25 mouse cellular contexts compared by ENCODE assay signal in the genomic region with DNA sequence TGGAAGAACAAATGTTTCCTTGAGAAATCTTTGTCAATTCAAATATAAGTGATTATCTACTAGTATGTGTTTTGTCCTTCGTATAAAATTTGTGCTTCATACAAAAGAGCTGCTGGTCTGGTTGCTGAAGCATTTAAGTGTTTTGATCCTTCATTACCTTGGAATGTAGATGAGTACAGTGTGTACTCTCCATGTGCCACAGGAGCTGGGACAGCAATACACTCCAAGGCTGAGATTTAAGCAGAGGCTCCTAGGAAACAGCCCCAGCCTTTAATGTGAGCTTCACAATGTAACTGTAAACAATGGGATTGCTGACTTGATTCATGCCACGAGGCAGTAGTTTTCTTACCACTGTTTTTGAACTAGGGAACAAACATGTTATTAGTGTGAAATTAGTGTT. TPM values are rescaled to one million over a fixed set of nuclear protein-coding genes. Genes with fewer than 3 reads are reported as not detected.
DNase-seq lines count a peak whose midpoint lies in the region; ATAC-seq and TF ChIP-seq lines count a peak whose summit lies in the region.
"Had no signal": no experiment of that assay in that cellular context is flagged by ENCODE, and none has a peak within 500 bp of the region (broad histone marks: within the 10 kb centered on the region; RNA-seq: fewer than 3 reads in every experiment).

No protein-coding gene starts in this region.

- intact Hi-C loops in heart, adult 2 months (cut with DNase I): no loop called here
- intact Hi-C loops in heart, postnatal 25 days (cut with DNase I): no loop called here

- no peak for TF ChIP-seq POLR2A in heart, adult 2 months (IDR thresholded peaks at IDR 0.05; ENCODE audit: insufficient read depth, low read depth, low read length)
- no peak for TF ChIP-seq POLR2A in lung, adult 2 months (IDR thresholded peaks at IDR 0.05; ENCODE audit: borderline replicate concordance, extremely low read depth, low read depth, low read length)

- H3K27me3 ChIP-seq in heart, adult 2 months (ENCODE audit: control insufficient read depth, insufficient read depth, low read length): no peaks in the 10 kb centered on the region
- H3K27me3 ChIP-seq in heart, postnatal 0 days (ENCODE audit: control insufficient read depth, insufficient read depth, low read length): no peaks in the 10 kb centered on the region
- H3K27me3 ChIP-seq: embryonic facial prominence, embryonic 13.5 days; embryonic facial prominence, embryonic 15.5 days; forebrain, embryonic 12.5 days had no signal

- H3K36me3 ChIP-seq in heart, adult 2 months (ENCODE audit: control insufficient read depth, insufficient read depth, low read length): peaks cover 11% of the 10 kb centered on the region
- H3K36me3 ChIP-seq in heart, postnatal 0 days (replicated peaks; ENCODE audit: control insufficient read depth, insufficient read depth, low read length): peaks cover 21% of the 10 kb centered on the region
- H3K36me3 ChIP-seq: forebrain, embryonic 10.5 days; forebrain, embryonic 12.5 days had no signal

- no peaks in the 10 kb centered on the region for H3K9me3 ChIP-seq in heart, postnatal 0 days (replicated peaks; ENCODE audit: control insufficient read depth, low read length)
- H3K9me3 ChIP-seq: embryonic facial prominence, embryonic 13.5 days; embryonic facial prominence, embryonic 15.5 days; forebrain, embryonic 10.5 days; forebrain, embryonic 12.5 days had no signal

- ATAC-seq in heart, postnatal 0 days (ENCODE audit: insufficient read depth, low read depth): no peak
- ATAC-seq: forebrain, embryonic 14.5 days had no signal

- no peak for DNase-seq in heart, adult 2 months
- DNase-seq in heart, adult 8-10 months (ENCODE audit: low spot score): no peak
- DNase-seq in heart, postnatal 0 days (ENCODE audit: low spot score): no peak
- no peak for DNase-seq in heart, postnatal 25 days (ENCODE audit: low spot score)
- peak; percentile 18 for DNase-seq in lung, postnatal 36 days
- no peak for DNase-seq in lung, adult 2 months
- DNase-seq: adrenal gland, adult 2 months; adrenal gland, postnatal 10 days; adrenal gland, postnatal 25 days; cerebellum, adult 11 months; cerebellum, adult 18-20 months; cerebellum, adult 8-10 months; cerebellum, adult 9-11 months; cerebellum, postnatal 14 days; cerebellum, postnatal 36 days; embryo, embryonic 11 days had no signal

- no peak overlapping the region for H3K4me2 ChIP-seq in heart, postnatal 0 days (ENCODE audit: low read depth, low read length)
- H3K4me2 ChIP-seq: embryonic facial prominence, embryonic 13.5 days; embryonic facial prominence, embryonic 15.5 days; forebrain, embryonic 12.5 days had no signal

- TF ChIP-seq CTCF in heart, adult 2 months (IDR thresholded peaks at IDR 0.05): no peak
- TF ChIP-seq CTCF in heart, postnatal 0 days (IDR thresholded peaks at IDR 0.05; ENCODE audit: low read depth): no peak
- no peak for TF ChIP-seq CTCF in lung, adult 2 months (IDR thresholded peaks at IDR 0.05; ENCODE audit: insufficient read depth, low read length)

- no peaks in the 10 kb centered on the region for H3K79me2 ChIP-seq in heart, adult 2 months (replicated peaks; ENCODE audit: control insufficient read depth, insufficient read depth, low read length)

- no peak for TF ChIP-seq EP300 in heart, adult 2 months (IDR thresholded peaks at IDR 0.05; ENCODE audit: insufficient read depth, low read depth, low read length)
- no peak for TF ChIP-seq EP300 in heart, postnatal 0 days (IDR thresholded peaks at IDR 0.05; ENCODE audit: low read depth)

- peak overlapping the region; percentile 76 for H3K27ac ChIP-seq in heart, adult 2 months
- H3K27ac ChIP-seq in heart, postnatal 0 days (ENCODE audit: low read depth): peak overlapping the region; percentile 79
- H3K27ac ChIP-seq: embryonic facial prominence, embryonic 13.5 days; embryonic facial prominence, embryonic 15.5 days; forebrain, embryonic 10.5 days; forebrain, embryonic 12.5 days had no signal

- no peak overlapping the region for H3K4me3 ChIP-seq in heart, adult 2 months
- H3K4me3 ChIP-seq in heart, postnatal 0 days (ENCODE audit: low read depth, low read length): no peak overlapping the region
- no peak overlapping the region for H3K4me3 ChIP-seq in lung, adult 2 months (replicated peaks; ENCODE audit: extremely low read depth, low read depth, low read length)
- H3K4me3 ChIP-seq: embryonic facial prominence, embryonic 13.5 days; embryonic facial prominence, embryonic 15.5 days; erythroblast, embryonic 14.5 days; forebrain, embryonic 10.5 days; forebrain, embryonic 12.5 days had no signal

- no peak overlapping the region for H3K9ac ChIP-seq in heart, adult 2 months (ENCODE audit: low read depth, low read length)
- H3K9ac ChIP-seq in heart, postnatal 0 days (replicated peaks; ENCODE audit: low read depth, low read length): no peak overlapping the region
- H3K9ac ChIP-seq: embryonic facial prominence, embryonic 13.5 days; embryonic facial prominence, embryonic 15.5 days; forebrain, embryonic 12.5 days had no signal

- H3K4me1 ChIP-seq in heart, adult 2 months (ENCODE audit: control insufficient read depth, insufficient read depth, low read length): peaks cover 5% of the 10 kb centered on the region
- peaks cover 11% of the 10 kb centered on the region for H3K4me1 ChIP-seq in heart, postnatal 0 days (ENCODE audit: control insufficient read depth, insufficient read depth)
- peaks cover 2% of the 10 kb centered on the region; the same call in 1 of the 2 replicates for H3K4me1 ChIP-seq in lung, adult 2 months (ENCODE audit: control insufficient read depth, insufficient read depth, low read length)
- H3K4me1 ChIP-seq: embryonic facial prominence, embryonic 15.5 days; forebrain, embryonic 10.5 days; forebrain, embryonic 12.5 days had no signal

- 50% methylated on average over 2 of the region's 2 CpGs for WGBS in heart, adult 2 months
- WGBS in heart, postnatal 0 days: 76% methylated on average over 2 of the region's 2 CpGs
- 48% methylated on average over 2 of the region's 2 CpGs for WGBS in lung, adult 2 months

RNA-seq across cellular contexts. Expression of a gene that starts 28.5 kb away (rescaled TPM):
- not detected for total RNA-seq in heart, adult 2 months (2021)
- 0.39 and 0.73 TPM in 2 replicates for polyA plus RNA-seq in heart, adult 2 months (2012; rRNA removed)
- under 1 TPM in 3 of 4 experiments, not detected in 1; 0.20 to 0.69 (median 0.38) TPM for total RNA-seq in heart, adult 8-10 months (2022)
- not detected in 2 replicates for total RNA-seq in heart, postnatal 0 days (2014; rRNA removed; ENCODE audit: low replicate concordance)
- polyA plus RNA-seq in heart, postnatal 0 days (2015; fragmentation: Nextera tagmentation; extraction: Ambion mirVana): 0.54 and 0.87 TPM in 2 replicates
- under 1 TPM in 1 of 2 experiments, not detected in 1; 0.28 TPM for total RNA-seq in heart, postnatal 25 days (2021)
- 0.66 and 0.98 TPM in 2 replicates for polyA plus RNA-seq in lung, adult 2 months (2012; rRNA removed)
- total RNA-seq: adrenal gland, adult 2 months; adrenal gland, postnatal 10 days; adrenal gland, postnatal 25 days; MEL had no signal
- polyA plus RNA-seq: adrenal gland, adult 2 months; C2C12; embryonic facial prominence, embryonic 11.5 days; embryonic facial prominence, embryonic 13.5 days; embryonic facial prominence, embryonic 15.5 days; erythroblast, embryonic 14.5 days had no signal
